Mouse (Mus musculus): ENCODE results near the gene Adamtsl3. TPM values are rescaled to one million over a fixed set of nuclear protein-coding genes. Genes with fewer than 3 reads are reported as not detected.
A peak's percentile ranks its signal among the peaks of the same experiment; 100 is the strongest.

The Adamtsl3 gene
- polyA plus RNA-seq, 1 experiment from 2014 or later: 0.63 TPM

GRCm38 (mm10) chr7:82336132-82336531 lies 638 bp downstream of the Adamtsl3 start:
- Histone ChIP-seq H3K27me3 (replicated peaks) (peaks cover 41% of the 10 kb centered on the region), H3K4me2 (replicated peaks) (peak overlapping the region; percentile 93), H3K27ac (no peak overlapping the region), H3K4me3 (replicated peaks) (peak overlapping the region; percentile 50), H3K9ac (no peak overlapping the region), H3K4me1 (replicated peaks) (peaks cover 15% of the 10 kb centered on the region), H3K9me3 (no peaks in the 10 kb centered on the region), H3K36me3 (no peaks in the 10 kb centered on the region)
- peak; percentile 20; the same call in 1 of the 2 replicates for ATAC-seq
- WGBS: 2% methylated on average over 34 of the region's 34 CpGs

- Histone ChIP-seq H3K4me2 (replicated peaks) (no peak overlapping the region), H3K4me3 (replicated peaks) (no peak overlapping the region)
- 71% methylated on average over 9 of the region's 9 CpGs for WGBS
Observed at GRCm38 (mm10) chr7:82338121-82338520, 2.6 kb downstream of the Adamtsl3 start.

GRCm38 (mm10) chr7:82338532-82338931 lies 3.0 kb downstream of the Adamtsl3 start:
- no peaks in the 10 kb centered on the region for H3K9me3 ChIP-seq
- peaks cover 15% of the 10 kb centered on the region for H3K4me1 ChIP-seq (replicated peaks)
- H3K4me2 ChIP-seq (replicated peaks): no peak overlapping the region
- no peak overlapping the region for H3K9ac ChIP-seq
- H3K27ac ChIP-seq: no peak overlapping the region
- H3K27me3 ChIP-seq (replicated peaks): peaks cover 40% of the 10 kb centered on the region
- no peak for ATAC-seq
- WGBS: 74% methylated on average over 4 of the region's 4 CpGs
- H3K4me3 ChIP-seq (replicated peaks): no peak overlapping the region
- H3K36me3 ChIP-seq: no peaks in the 10 kb centered on the region

More at GRCm38 (mm10) chr7:82338121-82338520, 2.6 kb downstream of the Adamtsl3 start:
- no peak overlapping the region for H3K27ac ChIP-seq
- no peaks in the 10 kb centered on the region for H3K9me3 ChIP-seq
- no peaks in the 10 kb centered on the region for H3K36me3 ChIP-seq
- H3K27me3 ChIP-seq (replicated peaks): peaks cover 41% of the 10 kb centered on the region
- ATAC-seq: no peak
- peaks cover 15% of the 10 kb centered on the region for H3K4me1 ChIP-seq (replicated peaks)
- no peak overlapping the region for H3K9ac ChIP-seq

GRCm38 (mm10) chr7:82339214-82339613 lies 3.7 kb downstream of the Adamtsl3 start:
- peaks cover 15% of the 10 kb centered on the region for H3K4me1 ChIP-seq (replicated peaks)
- H3K4me2 ChIP-seq (replicated peaks): no peak overlapping the region
- H3K27me3 ChIP-seq (replicated peaks): peaks cover 33% of the 10 kb centered on the region
- WGBS: 45% methylated on average over 3 of the region's 3 CpGs
- no peak overlapping the region for H3K9ac ChIP-seq
- H3K9me3 ChIP-seq: no peaks in the 10 kb centered on the region
- H3K4me3 ChIP-seq (replicated peaks): no peak overlapping the region
- no peak overlapping the region for H3K27ac ChIP-seq
- H3K36me3 ChIP-seq: no peaks in the 10 kb centered on the region
- ATAC-seq: no peak

GRCm38 (mm10) chr7:82341476-82341875 lies 6.0 kb downstream of the Adamtsl3 start:
- H3K4me1 ChIP-seq (replicated peaks): peaks cover under 1% of the 10 kb centered on the region; the same call in 1 of the 2 replicates
- no peak for ATAC-seq
- H3K36me3 ChIP-seq: no peaks in the 10 kb centered on the region
- no peak overlapping the region for H3K27ac ChIP-seq
- no peak overlapping the region for H3K4me3 ChIP-seq (replicated peaks)
- 32% methylated on average over 8 of the region's 8 CpGs for WGBS
- no peak overlapping the region for H3K9ac ChIP-seq
- no peaks in the 10 kb centered on the region for H3K9me3 ChIP-seq
- H3K27me3 ChIP-seq (replicated peaks): peaks cover 11% of the 10 kb centered on the region
- no peak overlapping the region for H3K4me2 ChIP-seq (replicated peaks)

- H3K9ac ChIP-seq: no peak overlapping the region
- H3K27me3 ChIP-seq (replicated peaks): no peaks in the 10 kb centered on the region
- no peaks in the 10 kb centered on the region for H3K4me1 ChIP-seq (replicated peaks)
- WGBS: 76% methylated on average over 2 of the region's 2 CpGs
- ATAC-seq: no peak
- no peak overlapping the region for H3K4me2 ChIP-seq (replicated peaks)
- no peaks in the 10 kb centered on the region for H3K36me3 ChIP-seq
- H3K27ac ChIP-seq: no peak overlapping the region
- no peak overlapping the region for H3K4me3 ChIP-seq (replicated peaks)
- no peaks in the 10 kb centered on the region for H3K9me3 ChIP-seq
Observed at GRCm38 (mm10) chr7:82346706-82347105, 11.2 kb downstream of the Adamtsl3 start.

- Histone ChIP-seq H3K4me3 (replicated peaks) (no peak overlapping the region), H3K4me1 (replicated peaks) (no peaks in the 10 kb centered on the region), H3K27ac (peak overlapping the region; percentile 63; the same call in 1 of the 2 replicates), H3K4me2 (replicated peaks) (no peak overlapping the region), H3K9me3 (no peaks in the 10 kb centered on the region), H3K9ac (no peak overlapping the region), H3K27me3 (replicated peaks) (no peaks in the 10 kb centered on the region), H3K36me3 (no peaks in the 10 kb centered on the region)
- no peak for ATAC-seq
- 46% methylated on average over 7 of the region's 7 CpGs for WGBS
Observed at GRCm38 (mm10) chr7:82349796-82350195, 14.3 kb downstream of the Adamtsl3 start.

- Histone ChIP-seq H3K4me2 (replicated peaks) (no peak overlapping the region), H3K9ac (no peak overlapping the region), H3K9me3 (no peaks in the 10 kb centered on the region), H3K36me3 (no peaks in the 10 kb centered on the region), H3K4me3 (replicated peaks) (no peak overlapping the region), H3K27ac (no peak overlapping the region), H3K4me1 (replicated peaks) (no peaks in the 10 kb centered on the region), H3K27me3 (replicated peaks) (no peaks in the 10 kb centered on the region)
- ATAC-seq: no peak
- WGBS: 76% methylated on average over 3 of the region's 3 CpGs
Observed at GRCm38 (mm10) chr7:82350421-82350820, 14.9 kb downstream of the Adamtsl3 start.

- Histone ChIP-seq H3K4me3 (replicated peaks) (no peak overlapping the region), H3K4me2 (replicated peaks) (no peak overlapping the region), H3K27ac (0 out of 2 replicates have a peak overlapping the region, but pooled peaks have one; percentile 15), H3K9ac (no peak overlapping the region), H3K27me3 (replicated peaks) (no peaks in the 10 kb centered on the region), H3K9me3 (no peaks in the 10 kb centered on the region), H3K4me1 (replicated peaks) (peaks cover 3% of the 10 kb centered on the region; the same call in 1 of the 2 replicates), H3K36me3 (no peaks in the 10 kb centered on the region)
- WGBS: 66% methylated on average over 5 of the region's 5 CpGs
- ATAC-seq: no peak
Observed at GRCm38 (mm10) chr7:82359146-82359545, 23.7 kb downstream of the Adamtsl3 start.

- no peaks in the 10 kb centered on the region for H3K9me3 ChIP-seq
- no peaks in the 10 kb centered on the region for H3K36me3 ChIP-seq
- no peaks in the 10 kb centered on the region for H3K27me3 ChIP-seq (replicated peaks)
- H3K4me1 ChIP-seq (replicated peaks): peaks cover 3% of the 10 kb centered on the region; the same call in 1 of the 2 replicates
- H3K4me2 ChIP-seq (replicated peaks): no peak overlapping the region
- 45% methylated on average over 5 of the region's 5 CpGs for WGBS
- no peak overlapping the region for H3K4me3 ChIP-seq (replicated peaks)
- no peak overlapping the region for H3K9ac ChIP-seq
- peak overlapping the region; percentile 15; the same call in 1 of the 2 replicates for H3K27ac ChIP-seq
- ATAC-seq: no peak
Observed at GRCm38 (mm10) chr7:82359674-82360073, 24.2 kb downstream of the Adamtsl3 start.

GRCm38 (mm10) chr7:82360186-82360585 lies 24.7 kb downstream of the Adamtsl3 start:
- no peak overlapping the region for H3K9ac ChIP-seq
- no peaks in the 10 kb centered on the region for H3K9me3 ChIP-seq
- WGBS: 80% methylated on average over 4 of the region's 4 CpGs
- peaks cover 3% of the 10 kb centered on the region; the same call in 1 of the 2 replicates for H3K4me1 ChIP-seq (replicated peaks)
- H3K36me3 ChIP-seq: no peaks in the 10 kb centered on the region
- no peak overlapping the region for H3K4me2 ChIP-seq (replicated peaks)
- ATAC-seq: no peak
- no peaks in the 10 kb centered on the region for H3K27me3 ChIP-seq (replicated peaks)
- H3K27ac ChIP-seq: no peak overlapping the region
- H3K4me3 ChIP-seq (replicated peaks): no peak overlapping the region

GRCm38 (mm10) chr7:82361127-82361526 lies 25.6 kb downstream of the Adamtsl3 start:
- Histone ChIP-seq H3K4me3 (replicated peaks) (no peak overlapping the region), H3K27me3 (replicated peaks) (no peaks in the 10 kb centered on the region), H3K36me3 (no peaks in the 10 kb centered on the region), H3K9ac (no peak overlapping the region), H3K4me2 (replicated peaks) (no peak overlapping the region), H3K9me3 (no peaks in the 10 kb centered on the region), H3K27ac (no peak overlapping the region), H3K4me1 (replicated peaks) (peaks cover 3% of the 10 kb centered on the region; the same call in 1 of the 2 replicates)
- 75% methylated on average over 5 of the region's 5 CpGs for WGBS
- ATAC-seq: no peak

GRCm38 (mm10) chr7:82364567-82364966 lies 29.1 kb downstream of the Adamtsl3 start:
- H3K27me3 ChIP-seq (replicated peaks): no peaks in the 10 kb centered on the region
- H3K4me1 ChIP-seq (replicated peaks): peaks cover 3% of the 10 kb centered on the region; the same call in 1 of the 2 replicates
- no peak overlapping the region for H3K4me3 ChIP-seq (replicated peaks)
- no peak overlapping the region for H3K27ac ChIP-seq
- WGBS: 82% methylated on average over 3 of the region's 3 CpGs
- H3K4me2 ChIP-seq (replicated peaks): no peak overlapping the region
- no peak for ATAC-seq
- no peak overlapping the region for H3K9ac ChIP-seq
- no peaks in the 10 kb centered on the region for H3K9me3 ChIP-seq
- no peaks in the 10 kb centered on the region for H3K36me3 ChIP-seq

Measured in intestine, embryonic 15.5 days (tissue).